Mouse (Mus musculus) olfactory bulb, adult 2 months (tissue): ENCODE measurements at regions not wholly inside any gene's neighbourhood (a gene's known extent, or its start where the extent isn't known, plus 50 kb on each side); places are given as distances from the start of the nearest gene placed in this dataset.

Experiments
- H3K27ac ChIP-seq: fragments of 200-500 bp; 2 replicates; pipeline ENCODE4 v1.5.1; 2012; ENCODE audit warnings: low read depth, low read length; ENCODE audit not compliant: insufficient read depth
- H3K4me1 ChIP-seq: fragments of 200-500 bp; 2 replicates; pipeline ENCODE4 v1.6.1; 2012; ENCODE audit warnings: low read length; ENCODE audit not compliant: control insufficient read depth, insufficient read depth
- H3K4me3 ChIP-seq: fragments of 200-500 bp; 2 replicates; pipeline ENCODE4 v1.5.1; 2012; ENCODE audit warnings: mild to moderate bottlenecking, low read depth, low read length, moderate library complexity; ENCODE audit not compliant: insufficient read depth
- CTCF ChIP-seq: fragments of 200-500 bp; IDR thresholded peaks from 2 replicates; pipeline ENCODE4 v1.5.1; 2012; ENCODE audit warnings: low read depth, mild to moderate bottlenecking, low read length, moderate library complexity; ENCODE audit not compliant: insufficient read depth
- POLR2A ChIP-seq: fragments of 200-500 bp; IDR thresholded peaks from 2 replicates; pipeline ENCODE4 v1.6.1; 2012; ENCODE audit warnings: mild to moderate bottlenecking, low read depth, low read length, moderate library complexity; ENCODE audit not compliant: insufficient read depth
- WGBS: fragments of 180-500 bp; shearing (Covaris S2); methylation state at CpG from one replicate; pipeline ENCODE4 v1.1.7; 2018; 5-methylcytosine and 5-hydroxymethylcytosine counted together

DNA sequence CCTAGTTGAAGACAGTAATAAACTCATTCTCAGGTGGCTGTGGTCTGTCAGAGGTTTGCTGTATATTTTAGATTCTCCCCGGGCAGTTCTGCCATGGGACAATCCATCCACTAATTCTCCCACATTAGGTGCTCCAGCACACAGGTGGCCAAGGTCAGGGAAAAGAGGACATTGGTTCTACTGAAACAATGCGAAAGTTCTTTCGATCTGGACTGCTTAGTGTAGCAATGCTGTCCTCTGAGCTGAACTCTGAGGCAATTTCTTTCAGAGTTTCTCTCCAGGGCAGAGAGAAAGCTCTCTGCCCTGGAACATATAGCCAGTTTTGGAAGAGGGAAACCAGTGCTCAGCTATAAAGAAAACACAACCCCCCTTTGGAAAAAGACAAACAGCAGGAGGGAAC, 243.2 kb downstream of the Pik3r1 start:
- Histone ChIP-seq H3K4me3 (no peak overlapping the region), H3K4me1 (no peaks in the 10 kb centered on the region), H3K27ac (no peak overlapping the region)
- WGBS, result 97% methylated on average over 3 of the region's 3 CpGs
- no peak for TF ChIP-seq CTCF

DNA sequence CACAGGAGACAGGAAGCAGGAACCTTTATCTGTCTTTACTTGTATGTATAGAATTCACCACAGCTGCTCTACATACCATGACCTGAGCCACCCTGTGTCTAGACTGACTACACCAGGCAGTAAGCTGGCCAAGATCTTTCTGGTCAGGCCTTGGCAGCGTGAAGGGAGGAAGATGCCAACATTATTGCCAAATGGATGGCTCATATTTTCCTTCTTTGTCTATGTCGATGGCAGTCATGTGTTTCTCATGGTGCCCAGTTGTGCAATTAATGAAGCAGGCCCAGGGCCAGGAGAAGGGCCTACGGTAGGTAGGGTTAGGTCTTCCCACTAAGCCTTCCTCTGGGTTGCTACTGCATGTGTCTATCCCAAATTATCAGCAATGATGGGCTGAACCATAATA, 243.8 kb downstream of the Pik3r1 start:
- Histone ChIP-seq H3K27ac (no peak overlapping the region), H3K4me3 (no peak overlapping the region), H3K4me1 (no peaks in the 10 kb centered on the region)
- WGBS, result 79% methylated on average over 3 of the region's 3 CpGs
- TF ChIP-seq CTCF (no peak), POLR2A (no peak)

DNA sequence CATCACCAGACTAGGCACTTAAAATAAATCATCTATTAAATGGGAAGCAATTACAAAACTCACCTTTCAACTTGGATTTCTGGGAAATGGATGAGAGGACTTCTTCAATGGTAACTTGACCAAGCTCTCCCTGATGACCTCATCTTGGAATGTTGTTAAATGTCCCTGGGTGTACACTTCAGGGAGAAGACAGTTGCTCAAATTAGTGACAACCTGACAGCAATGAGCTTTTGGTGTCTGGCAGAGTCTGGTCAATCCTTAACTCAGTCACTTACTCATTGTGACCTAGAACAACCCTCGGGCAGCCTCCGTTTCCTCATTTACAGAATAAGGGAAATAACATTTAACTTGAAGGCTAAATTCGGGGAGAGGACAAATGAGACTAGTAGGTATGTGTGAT, 244.5 kb downstream of the Pik3r1 start:
- Histone ChIP-seq H3K4me1 (no peaks in the 10 kb centered on the region), H3K4me3 (no peak overlapping the region), H3K27ac (no peak overlapping the region)
- WGBS, result 94% methylated on average over 3 of the region's 3 CpGs
- TF ChIP-seq CTCF (no peak), POLR2A (no peak)

DNA sequence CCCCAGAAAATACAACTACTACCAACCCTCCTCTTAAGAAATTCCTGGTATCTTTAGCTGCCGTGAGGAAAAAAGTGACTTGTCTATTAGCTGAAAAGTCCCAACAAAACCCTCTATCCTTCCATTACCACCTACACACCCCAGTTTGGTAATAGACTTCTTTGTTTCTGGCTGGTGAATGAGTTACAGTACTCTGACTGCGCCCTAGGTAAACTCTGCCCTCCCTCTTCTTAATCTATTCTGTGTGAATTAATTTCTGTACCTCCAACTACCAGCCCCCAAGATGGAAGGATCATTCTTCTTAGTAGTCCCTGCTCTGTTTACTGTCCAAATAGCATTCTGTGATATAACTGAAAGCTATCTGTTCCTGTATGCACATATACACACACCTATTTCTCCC, 245.4 kb downstream of the Pik3r1 start:
- TF ChIP-seq POLR2A (no peak), CTCF (no peak)
- H3K4me3 ChIP-seq, result no peak overlapping the region
- no peak overlapping the region for H3K27ac ChIP-seq
- H3K4me1 ChIP-seq, result no peaks in the 10 kb centered on the region
- WGBS, result 84% methylated on average over 2 of the region's 2 CpGs

DNA sequence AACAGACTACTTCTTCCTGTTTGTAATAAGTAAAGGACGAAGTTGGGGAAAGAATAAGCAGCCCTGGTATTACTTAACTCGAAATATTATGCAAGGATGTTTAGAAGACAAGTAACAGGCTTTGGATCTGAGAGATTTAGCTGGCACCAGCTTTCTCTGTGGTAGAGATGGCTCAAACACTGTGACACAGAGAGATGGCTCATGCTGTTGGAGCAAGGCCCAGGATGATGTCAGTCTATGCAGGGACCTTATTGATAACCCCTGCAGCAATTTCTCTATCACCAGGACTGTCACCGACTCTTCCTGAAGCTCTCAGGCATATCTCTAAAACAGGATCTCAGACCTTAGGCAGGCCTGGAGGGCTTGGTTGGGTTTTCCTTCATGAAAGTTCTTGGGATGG, 254.7 kb downstream of the Pik3r1 start:
- no peak for TF ChIP-seq CTCF
- no peak for TF ChIP-seq POLR2A
- H3K4me1 ChIP-seq, result no peaks in the 10 kb centered on the region
- 81% methylated on average over 3 of the region's 3 CpGs for WGBS
- H3K4me3 ChIP-seq, result no peak overlapping the region
- no peak overlapping the region for H3K27ac ChIP-seq

DNA sequence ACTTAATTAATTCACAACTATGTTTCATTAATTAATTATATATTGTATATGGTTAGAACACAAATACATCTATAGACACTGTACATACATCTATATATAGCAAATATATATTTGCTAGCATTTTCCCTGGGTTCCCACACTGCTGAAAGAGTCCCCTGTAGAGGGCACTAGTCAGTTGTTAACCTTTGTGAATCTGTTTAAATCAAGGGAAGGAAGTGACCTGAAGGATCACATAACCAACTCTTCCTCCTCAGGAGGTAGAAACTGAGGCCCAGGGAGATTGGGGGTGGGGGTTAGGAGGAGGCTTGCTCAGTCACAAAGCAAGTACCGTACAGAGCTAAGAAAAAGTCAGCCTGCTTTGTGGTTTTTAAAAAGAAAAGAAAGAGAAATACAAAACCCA, 258.1 kb downstream of the Pik3r1 start:
- TF ChIP-seq POLR2A (no peak), CTCF (no peak)
- WGBS, result 77% methylated on average over 1 of the region's 1 CpGs
- no peak overlapping the region for H3K4me3 ChIP-seq
- no peak overlapping the region for H3K27ac ChIP-seq
- no peaks in the 10 kb centered on the region for H3K4me1 ChIP-seq

DNA sequence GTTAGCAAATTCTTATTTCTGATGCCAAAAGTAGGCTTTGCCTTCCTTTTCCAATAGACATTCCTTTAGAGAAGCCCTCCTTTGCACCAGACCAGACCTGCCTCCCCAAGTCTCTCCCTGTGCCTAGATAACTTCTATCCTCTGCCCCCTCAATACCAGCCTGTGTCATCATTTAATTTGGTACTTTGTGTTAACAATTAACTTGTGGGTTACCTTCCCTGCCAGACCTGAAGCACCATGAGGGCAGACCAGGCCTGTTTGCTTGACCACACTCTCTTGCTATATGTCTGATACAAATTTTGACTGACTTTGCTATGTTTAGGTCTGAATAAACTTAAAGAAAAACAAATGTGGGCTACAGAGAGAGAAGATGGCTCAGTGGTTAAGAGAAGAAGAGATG, 259.7 kb downstream of the Pik3r1 start:
- no peak overlapping the region for H3K4me3 ChIP-seq
- H3K4me1 ChIP-seq, result no peaks in the 10 kb centered on the region
- TF ChIP-seq CTCF (no peak), POLR2A (no peak)
- no peak overlapping the region for H3K27ac ChIP-seq

DNA sequence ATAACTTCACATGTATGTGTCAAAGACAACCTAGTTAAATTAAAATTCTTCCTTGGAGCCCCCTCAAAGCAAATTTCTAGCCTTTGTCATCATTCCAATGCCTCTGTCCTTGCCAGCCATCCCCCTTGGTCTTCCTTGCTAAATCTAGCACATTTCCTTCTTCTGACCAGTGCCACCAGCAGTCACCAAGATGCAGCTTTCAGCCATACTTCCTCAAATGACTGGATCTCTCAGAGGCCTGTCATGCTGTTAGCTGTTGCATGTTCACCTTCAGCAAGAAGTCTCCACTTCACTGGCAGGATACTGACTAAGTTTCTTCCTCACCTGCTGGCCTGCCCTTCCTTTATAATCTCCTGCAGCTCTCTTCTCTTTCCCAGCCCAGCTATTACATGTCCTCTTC, 261.3 kb downstream of the Pik3r1 start:
- no peak overlapping the region for H3K27ac ChIP-seq
- no peak for TF ChIP-seq CTCF
- no peak for TF ChIP-seq POLR2A

DNA sequence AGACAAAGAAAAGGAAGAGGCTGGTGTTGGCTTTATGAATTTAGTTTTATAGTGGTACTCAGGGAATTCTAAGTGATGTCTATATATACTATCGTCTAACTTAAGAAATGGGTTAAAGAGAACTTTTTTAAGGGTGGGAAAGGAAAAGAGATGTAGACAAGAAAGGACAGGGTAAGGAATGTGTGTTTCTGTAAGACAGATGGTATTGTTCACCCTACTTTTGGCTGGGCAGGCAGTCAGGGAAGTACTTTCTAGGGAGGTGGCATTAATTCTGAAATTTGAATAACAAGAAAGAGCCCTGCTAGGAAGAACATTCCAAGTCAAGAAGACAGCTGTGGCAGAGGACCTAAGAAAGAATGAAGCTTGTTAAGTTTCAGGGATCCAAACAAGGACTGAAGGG, 263.0 kb downstream of the Pik3r1 start:
- TF ChIP-seq CTCF (no peak), POLR2A (no peak)
- WGBS, result 96% methylated on average over 1 of the region's 1 CpGs
- Histone ChIP-seq H3K4me3 (no peak overlapping the region), H3K27ac (no peak overlapping the region), H3K4me1 (no peaks in the 10 kb centered on the region)

More for the DNA sequence above, 261.3 kb downstream of the Pik3r1 start:
- no peak overlapping the region for H3K4me3 ChIP-seq
- H3K4me1 ChIP-seq, result no peaks in the 10 kb centered on the region

DNA sequence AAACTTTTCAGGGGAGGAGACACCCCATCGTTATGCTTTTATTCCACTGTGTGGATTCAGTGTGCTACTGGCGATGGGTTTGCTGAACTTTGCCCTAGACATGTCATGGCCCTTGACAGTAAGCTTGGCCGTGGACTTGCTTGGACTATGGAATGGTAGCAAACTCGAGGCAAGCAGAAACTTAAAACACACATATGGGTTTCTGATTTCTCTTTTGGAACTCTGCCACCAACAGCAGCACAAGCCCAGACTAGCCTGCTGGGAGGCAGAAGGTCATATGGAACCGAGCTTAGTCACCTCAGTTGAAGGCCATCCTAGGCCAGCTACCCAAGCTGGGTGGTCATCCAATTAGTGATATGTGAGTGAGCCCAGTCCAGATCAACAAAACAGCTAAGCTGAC, 263.8 kb downstream of the Pik3r1 start:
- H3K27ac ChIP-seq, result no peak overlapping the region
- TF ChIP-seq POLR2A (no peak), CTCF (no peak)
- 72% methylated on average over 5 of the region's 5 CpGs for WGBS
- H3K4me1 ChIP-seq, result no peaks in the 10 kb centered on the region
- H3K4me3 ChIP-seq, result no peak overlapping the region
